Mouse (Mus musculus): Measurements from ENCODE around the gene Itpripl2. TPM values are rescaled to one million over a fixed set of nuclear protein-coding genes. Genes with fewer than 3 reads are reported as not detected.

Gene Itpripl2
- polyA plus RNA-seq, 1 experiment from 2014 or later = 14.5 TPM

DNA sequence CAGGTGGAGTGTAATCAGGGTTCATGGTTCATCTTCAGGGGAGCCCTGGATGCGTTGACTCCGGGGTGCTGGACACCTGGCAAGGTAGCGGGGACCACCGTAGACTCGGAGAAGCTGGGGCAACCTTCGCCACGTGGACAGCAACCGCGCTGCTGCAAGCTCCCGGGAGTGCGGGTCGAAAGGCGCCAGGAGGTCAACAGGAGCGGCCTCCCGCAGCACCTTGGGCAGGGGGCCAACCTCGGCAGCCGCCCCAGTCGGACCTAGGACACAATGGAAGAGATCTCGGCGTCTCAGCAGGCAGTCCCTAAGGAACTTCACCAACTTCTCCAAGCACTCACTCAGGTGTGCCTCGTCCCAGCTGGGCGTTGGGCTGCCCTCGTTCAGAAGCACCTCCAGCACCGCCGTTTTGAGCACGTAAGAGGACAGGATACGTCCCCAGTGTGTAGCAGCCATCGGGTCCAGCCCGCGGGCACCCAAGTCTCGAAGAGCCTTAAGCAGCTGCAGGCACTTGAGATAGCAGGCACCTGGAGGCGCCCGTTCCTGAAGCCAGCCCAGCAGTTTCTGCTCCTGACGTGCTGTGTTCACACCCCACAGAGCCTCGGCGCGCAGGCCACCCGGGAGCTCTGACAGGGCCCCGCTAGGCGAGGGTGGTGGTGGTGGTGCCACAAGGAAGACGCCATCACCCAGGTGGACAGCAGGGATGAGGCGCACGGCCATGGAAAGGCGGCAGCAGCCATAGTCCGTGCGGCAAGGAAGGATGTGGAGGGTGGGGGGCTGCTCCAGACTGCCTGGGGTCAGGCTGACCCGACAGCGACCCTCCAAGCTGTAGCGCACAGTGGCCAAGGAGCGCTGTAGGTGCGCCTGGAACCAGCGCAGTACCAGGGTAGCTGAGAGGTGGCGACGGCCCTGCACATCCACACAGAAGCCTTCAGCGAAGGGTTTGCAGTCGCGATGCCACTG lies 1.8 kb downstream of the Itpripl2 start:
- no peak overlapping the region for H3K27ac ChIP-seq (ENCODE audit: low read length)
- peak overlapping the region; percentile 83 for H3K4me2 ChIP-seq (replicated peaks; ENCODE audit: low read depth, low read length)
- peak overlapping the region; percentile 99 for H3K9ac ChIP-seq (replicated peaks; ENCODE audit: low read depth)
- H3K9me3 ChIP-seq (ENCODE audit: low read length) = no peaks in the 10 kb centered on the region
- no peaks in the 10 kb centered on the region for H3K27me3 ChIP-seq (replicated peaks; ENCODE audit: insufficient read depth, low read length)
- DNase-seq (ENCODE audit: low spot score) = no peak
- peak overlapping the region; percentile 70 for H3K4me3 ChIP-seq (ENCODE audit: low read depth, low read length)
- ATAC-seq = no peak
- peaks cover 27% of the 10 kb centered on the region for H3K4me1 ChIP-seq (ENCODE audit: insufficient read depth, low read depth, low read length)
- WGBS = 38% methylated on average over 57 of the region's 57 CpGs
- TF ChIP-seq EP300 (IDR thresholded peaks at IDR 0.05) (no peak), CTCF (IDR thresholded peaks at IDR 0.05) (no peak)
- no peaks in the 10 kb centered on the region; the same call in 1 of the 2 replicates for H3K36me3 ChIP-seq (ENCODE audit: insufficient read depth, low read length)

DNA sequence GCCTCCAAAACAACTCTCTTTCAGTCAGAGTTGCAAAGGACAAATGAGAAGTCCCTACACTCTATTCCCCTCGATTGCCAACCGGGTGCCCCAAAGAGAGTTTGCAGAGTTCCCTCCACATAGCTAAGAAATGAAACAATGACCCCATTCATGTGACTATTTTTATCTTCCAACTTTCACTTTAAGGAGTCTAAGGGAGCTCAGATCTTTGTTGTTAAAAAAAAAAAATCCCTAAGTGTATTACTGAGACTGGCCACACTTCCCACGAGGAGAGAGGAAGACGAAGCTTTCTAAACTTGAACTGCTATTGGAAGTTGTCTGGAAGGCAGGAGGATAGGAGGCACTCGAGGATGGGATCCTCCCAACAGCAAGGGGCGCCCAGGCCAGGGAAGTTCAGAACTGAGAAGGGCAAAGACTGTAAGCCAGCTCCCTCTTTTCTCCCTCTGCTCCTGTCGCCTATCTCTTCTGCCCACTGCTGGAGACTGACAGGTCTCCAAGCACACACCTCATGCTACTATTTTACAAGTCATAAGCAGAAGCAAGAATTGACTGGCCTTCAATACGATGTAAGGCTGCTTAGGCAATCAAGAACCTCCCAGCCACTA lies 3.6 kb downstream of the Itpripl2 start:
- WGBS = 19% methylated on average over 8 of the region's 8 CpGs

GRCm38 (mm10) chr7:118486917-118487316 lies 4.9 kb downstream of the Itpripl2 start:
- H3K9ac ChIP-seq (replicated peaks; ENCODE audit: low read depth) = no peak overlapping the region
- TF ChIP-seq EP300 (IDR thresholded peaks at IDR 0.05) = no peak
- no peak for TF ChIP-seq CTCF (IDR thresholded peaks at IDR 0.05)
- no peaks in the 10 kb centered on the region for H3K9me3 ChIP-seq (ENCODE audit: low read length)
- DNase-seq (ENCODE audit: low spot score) (no peak), ATAC-seq (no peak)
- peaks cover 4% of the 10 kb centered on the region; the same call in 1 of the 2 replicates for H3K36me3 ChIP-seq (ENCODE audit: insufficient read depth, low read length)
- 46% methylated on average over 5 of the region's 5 CpGs for WGBS
- no peak overlapping the region for H3K4me3 ChIP-seq (ENCODE audit: low read depth, low read length)
- peak overlapping the region; percentile 25; the same call in 1 of the 2 replicates for H3K4me2 ChIP-seq (replicated peaks; ENCODE audit: low read depth, low read length)
- peaks cover 22% of the 10 kb centered on the region for H3K4me1 ChIP-seq (ENCODE audit: insufficient read depth, low read depth, low read length)
- H3K27ac ChIP-seq (ENCODE audit: low read length) = no peak overlapping the region
- H3K27me3 ChIP-seq (replicated peaks; ENCODE audit: insufficient read depth, low read length) = no peaks in the 10 kb centered on the region

More for the DNA sequence above, 3.6 kb downstream of the Itpripl2 start:
- Histone ChIP-seq H3K4me3 (ENCODE audit: low read depth, low read length) (peak overlapping the region; percentile 70; the same call in 1 of the 2 replicates), H3K9ac (replicated peaks; ENCODE audit: low read depth) (peak overlapping the region; percentile 16; the same call in 1 of the 2 replicates), H3K4me1 (ENCODE audit: insufficient read depth, low read depth, low read length) (peaks cover 27% of the 10 kb centered on the region), H3K27me3 (replicated peaks; ENCODE audit: insufficient read depth, low read length) (no peaks in the 10 kb centered on the region), H3K27ac (ENCODE audit: low read length) (peak overlapping the region; percentile 54), H3K4me2 (replicated peaks; ENCODE audit: low read depth, low read length) (peak overlapping the region; percentile 83), H3K36me3 (ENCODE audit: insufficient read depth, low read length) (peaks cover 4% of the 10 kb centered on the region; the same call in 1 of the 2 replicates), H3K9me3 (ENCODE audit: low read length) (no peaks in the 10 kb centered on the region)
- TF ChIP-seq CTCF (IDR thresholded peaks at IDR 0.05) = peak; percentile 31
- no peak for TF ChIP-seq EP300 (IDR thresholded peaks at IDR 0.05)
- DNase-seq (ENCODE audit: low spot score) (peak; percentile 55), ATAC-seq (no peak)

GRCm38 (mm10) chr7:118483996-118484395 lies 7.8 kb downstream of the Itpripl2 start:
- H3K36me3 ChIP-seq (ENCODE audit: insufficient read depth, low read length) = 0 out of 2 replicates have a peak, but pooled peaks cover 4% of the 10 kb centered on the region
- H3K4me1 ChIP-seq (ENCODE audit: insufficient read depth, low read depth, low read length) = peaks cover 12% of the 10 kb centered on the region
- TF ChIP-seq EP300 (IDR thresholded peaks at IDR 0.05) (no peak), CTCF (IDR thresholded peaks at IDR 0.05) (no peak)
- no peak overlapping the region for H3K27ac ChIP-seq (ENCODE audit: low read length)
- H3K4me3 ChIP-seq (ENCODE audit: low read depth, low read length) = no peak overlapping the region
- H3K9me3 ChIP-seq (ENCODE audit: low read length) = no peaks in the 10 kb centered on the region
- DNase-seq (ENCODE audit: low spot score) = no peak
- no peak overlapping the region for H3K4me2 ChIP-seq (replicated peaks; ENCODE audit: low read depth, low read length)
- H3K27me3 ChIP-seq (replicated peaks; ENCODE audit: insufficient read depth, low read length) = no peaks in the 10 kb centered on the region
- WGBS = 50% methylated on average over 1 of the region's 1 CpGs
- no peak for ATAC-seq
- no peak overlapping the region for H3K9ac ChIP-seq (replicated peaks; ENCODE audit: low read depth)

DNA sequence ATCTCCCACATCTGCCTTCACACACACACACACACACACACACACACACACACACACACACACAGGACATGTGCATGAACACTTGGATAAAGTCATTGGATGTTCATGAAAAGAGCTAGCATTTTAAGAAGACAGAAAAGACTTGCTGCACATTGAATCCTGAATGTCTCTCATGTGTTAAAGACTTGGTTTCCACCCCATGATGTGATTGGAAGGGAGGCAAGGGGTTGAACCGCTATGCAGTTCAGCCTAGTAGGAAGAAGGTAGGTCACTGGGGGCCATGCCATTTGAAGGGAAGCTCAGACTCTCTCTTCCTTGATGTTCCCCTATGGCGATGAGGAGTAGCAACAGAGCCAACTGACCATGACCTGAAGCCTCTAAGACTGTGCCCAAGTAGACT lies 9.8 kb downstream of the Itpripl2 start:
- Histone ChIP-seq H3K4me2 (replicated peaks; ENCODE audit: low read depth, low read length) (no peak overlapping the region), H3K9ac (replicated peaks; ENCODE audit: low read depth) (no peak overlapping the region), H3K27me3 (replicated peaks; ENCODE audit: insufficient read depth, low read length) (no peaks in the 10 kb centered on the region), H3K4me3 (ENCODE audit: low read depth, low read length) (no peak overlapping the region), H3K4me1 (ENCODE audit: insufficient read depth, low read depth, low read length) (peaks cover 4% of the 10 kb centered on the region; the same call in 1 of the 2 replicates), H3K27ac (ENCODE audit: low read length) (no peak overlapping the region), H3K9me3 (ENCODE audit: low read length) (no peaks in the 10 kb centered on the region), H3K36me3 (ENCODE audit: insufficient read depth, low read length) (0 out of 2 replicates have a peak, but pooled peaks cover 4% of the 10 kb centered on the region)
- TF ChIP-seq EP300 (IDR thresholded peaks at IDR 0.05) = no peak
- ATAC-seq (no peak), DNase-seq (ENCODE audit: low spot score) (no peak)
- 89% methylated on average over 2 of the region's 2 CpGs for WGBS

Data from lung, postnatal 0 days (tissue).